Mouse (Mus musculus) liver, postnatal 0 days (tissue): ENCODE results near the gene Gm10203.

ENCODE experiments used
- CTCF ChIP-seq: sonication (generic); IDR thresholded peaks from 2 replicates; pipeline ENCODE4 v1.5.1; 2016; ENCODE audit warnings: antibody characterized with exemption, low read depth
- EP300 ChIP-seq: IDR thresholded peaks from 2 replicates; pipeline ENCODE4 v1.6.1; 2016; ENCODE audit warnings: antibody characterized with exemption, low read depth, mild to moderate bottlenecking

DNA sequence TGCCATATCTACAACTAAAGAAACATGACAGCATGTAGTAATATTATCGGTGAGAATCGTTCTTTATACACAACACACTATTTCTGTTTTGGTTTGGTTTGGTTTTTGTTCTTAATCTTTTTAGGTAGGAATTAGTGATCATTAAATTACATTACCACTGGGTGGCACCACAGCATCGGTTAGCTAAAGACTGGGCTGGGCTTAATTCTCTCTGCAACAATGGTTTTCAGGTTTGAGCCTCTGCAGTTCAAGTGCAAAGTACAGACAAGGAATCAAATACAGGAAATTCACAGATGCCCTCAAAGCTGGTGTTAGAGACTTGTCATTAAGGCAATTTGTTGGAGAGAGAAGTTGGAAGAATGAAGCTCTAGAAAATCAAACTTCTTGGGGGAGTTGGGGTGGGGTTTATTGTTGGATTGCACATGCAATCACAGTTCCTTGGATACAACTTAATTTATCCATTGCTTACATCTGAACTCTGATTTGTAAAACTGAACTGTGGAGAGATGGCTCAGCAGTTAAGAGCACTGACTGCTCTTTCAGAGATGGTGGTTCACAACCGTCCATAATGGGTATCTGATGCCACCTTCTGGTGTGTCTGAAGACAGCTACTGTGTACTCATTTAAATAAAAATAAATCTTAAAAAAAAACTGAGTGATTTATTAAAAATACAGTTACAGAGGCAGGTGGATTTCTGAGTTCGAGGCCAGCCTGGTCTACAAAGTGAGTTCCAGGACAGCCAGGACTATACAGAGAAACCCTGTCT is 2.5 kb downstream of the Gm10203 start:
- TF ChIP-seq CTCF, result peak; percentile 87
- no peak for TF ChIP-seq EP300
